Mouse (Mus musculus) erythroblast, embryonic 14.5 days (primary cell): ENCODE data around the gene Runx3.

Experiments
- GATA1 ChIP-seq: IDR thresholded peaks from 2 replicates; pipeline ENCODE4 v1.6.1; 2012; ENCODE audit warnings: low read length, inconsistent platforms, mixed read lengths
- TAL1 ChIP-seq: IDR thresholded peaks from 3 replicates; pipeline ENCODE4 v1.6.1; 2012; ENCODE audit warnings: low read length, inconsistent platforms, mixed read lengths

- TF ChIP-seq TAL1 (no peak), GATA1 (no peak)
These were observed 13.3 kb downstream of the Runx3 start for GRCm38 (mm10) chr4:135133711-135134110.
